Mouse (Mus musculus) heart, embryonic 15.5 days (tissue): ENCODE results near the gene Tex33. TPM values are rescaled to one million over a fixed set of nuclear protein-coding genes. Genes with fewer than 3 reads are reported as not detected.
"Not testable (repeated sequence)": the region's sequence is repeated elsewhere in the genome, so short reads cannot be mapped to it uniquely, and the experiment has no call there.

Source experiments
- ATAC-seq: fragments of 200-750 bp; cut with Nextera tagmentation; replicated peaks from 2 replicates; pipeline ENCODE4 v1.8.0; 2017; ENCODE audit warnings: low read depth, moderate TSS enrichment; ENCODE audit not compliant: insufficient number of reproducible peaks, insufficient read depth, low FRiP score
- H3K27ac ChIP-seq: fragments of 300-500 bp; sonication (generic); 2 replicates; pipeline ENCODE4 v1.5.1; 2015; ENCODE audit warnings: mild to moderate bottlenecking, inconsistent platforms
- H3K27me3 ChIP-seq: fragments of 300-500 bp; sonication (generic); 2 replicates; pipeline ENCODE4 v1.6.1; 2015; ENCODE audit warnings: inconsistent platforms
- H3K36me3 ChIP-seq: fragments of 300-500 bp; sonication (generic); 2 replicates; pipeline ENCODE4 v1.6.1; 2015; ENCODE audit warnings: mild to moderate bottlenecking, inconsistent platforms
- H3K4me1 ChIP-seq: fragments of 300-500 bp; sonication (generic); replicated peaks from 2 replicates; pipeline ENCODE4 v1.6.1; 2015; ENCODE audit warnings: inconsistent platforms
- H3K4me2 ChIP-seq: fragments of 300-500 bp; sonication (generic); 2 replicates; pipeline ENCODE4 v1.6.1; 2015; ENCODE audit warnings: inconsistent platforms, mild to moderate bottlenecking, moderate library complexity
- H3K4me3 ChIP-seq: fragments of 300-500 bp; sonication (generic); 2 replicates; pipeline ENCODE4 v1.5.1; 2015; ENCODE audit warnings: mild to moderate bottlenecking, inconsistent platforms
- H3K9ac ChIP-seq: fragments of 300-500 bp; sonication (generic); 2 replicates; pipeline ENCODE4 v1.6.1; 2015; ENCODE audit warnings: mild to moderate bottlenecking, inconsistent platforms
- H3K9me3 ChIP-seq: fragments of 300-500 bp; sonication (generic); replicated peaks from 2 replicates; pipeline ENCODE4 v1.6.1; 2016; ENCODE audit warnings: inconsistent platforms
- WGBS: fragments of 180-500 bp; shearing (Covaris S2); methylation state at CpG from one replicate; pipeline ENCODE4 v1.1.7; 2015; ENCODE audit warnings: mixed read lengths; 5-methylcytosine and 5-hydroxymethylcytosine counted together
- polyA plus RNA-seq: library from polyadenylated mRNA; unstranded; fragments of >200 nt; fragmentation: Nextera tagmentation; extraction: Ambion mirVana; gene quantifications from 2 replicates; pipeline ENCODE4 v1.2.1, GENCODE M21; 2015

The Tex33 gene
- polyA plus RNA-seq, 1 experiment from 2014 or later: not detected

GRCm38 (mm10) chr15:78372796-78373195, 22.9 kb downstream of the Tex33 start:
- no peak overlapping the region for H3K9ac ChIP-seq
- H3K27me3 ChIP-seq: peaks cover 11% of the 10 kb centered on the region
- 56% methylated on average over 3 of the region's 3 CpGs for WGBS
- H3K4me1 ChIP-seq: peaks cover 3% of the 10 kb centered on the region; the same call in 1 of the 2 replicates
- H3K27ac ChIP-seq: no peak overlapping the region
- no peak overlapping the region for H3K4me3 ChIP-seq
- ATAC-seq: no peak
- no peaks in the 10 kb centered on the region for H3K36me3 ChIP-seq
- no peak overlapping the region for H3K4me2 ChIP-seq
- no peaks in the 10 kb centered on the region for H3K9me3 ChIP-seq

- Histone ChIP-seq H3K4me3 (no peak overlapping the region), H3K9ac (no peak overlapping the region), H3K27me3 (peaks cover 23% of the 10 kb centered on the region), H3K27ac (no peak overlapping the region), H3K4me1 (peaks cover 3% of the 10 kb centered on the region; the same call in 1 of the 2 replicates), H3K36me3 (no peaks in the 10 kb centered on the region), H3K4me2 (no peak overlapping the region), H3K9me3 (no peaks in the 10 kb centered on the region)
- ATAC-seq: no peak
- whole genome bisulfite sequencing: 86% methylated on average over 1 of the region's 1 CpGs
These were observed 26.1 kb downstream of the Tex33 start for GRCm38 (mm10) chr15:78369641-78370040.

GRCm38 (mm10) chr15:78368926-78369346, 26.8 kb downstream of the Tex33 start:
- Histone ChIP-seq H3K4me2 (no peak overlapping the region), H3K27me3 (peaks cover 23% of the 10 kb centered on the region), H3K9ac (no peak overlapping the region), H3K36me3 (no peaks in the 10 kb centered on the region), H3K27ac (no peak overlapping the region), H3K4me3 (no peak overlapping the region), H3K4me1 (no peaks in the 10 kb centered on the region; the same call in 1 of the 2 replicates), H3K9me3 (no peaks in the 10 kb centered on the region)
- WGBS: 3% methylated on average over 8 of the region's 8 CpGs
- ATAC-seq: no peak

GRCm38 (mm10) chr15:78367811-78368210, 27.9 kb downstream of the Tex33 start:
- H3K4me3 ChIP-seq: no peak overlapping the region
- ATAC-seq: no peak

GRCm38 (mm10) chr15:78366875-78367274, 28.8 kb downstream of the Tex33 start:
- ATAC-seq: no peak
- peaks cover 3% of the 10 kb centered on the region; the same call in 1 of the 2 replicates for H3K9me3 ChIP-seq
- H3K27ac ChIP-seq: no peak overlapping the region
- no peaks in the 10 kb centered on the region; the same call in 1 of the 2 replicates for H3K4me1 ChIP-seq
- H3K9ac ChIP-seq: no peak overlapping the region
- no peak overlapping the region for H3K4me2 ChIP-seq
- H3K27me3 ChIP-seq: peaks cover 23% of the 10 kb centered on the region
- 67% methylated on average over 8 of the region's 8 CpGs for WGBS
- H3K36me3 ChIP-seq: no peaks in the 10 kb centered on the region
- H3K4me3 ChIP-seq: no peak overlapping the region

More at GRCm38 (mm10) chr15:78367811-78368210, 27.9 kb downstream of the Tex33 start:
- H3K36me3 ChIP-seq: no peaks in the 10 kb centered on the region
- no peak overlapping the region for H3K9ac ChIP-seq
- H3K27ac ChIP-seq: no peak overlapping the region
- no peak overlapping the region for H3K4me2 ChIP-seq
- H3K4me1 ChIP-seq: no peaks in the 10 kb centered on the region; the same call in 1 of the 2 replicates
- WGBS: 72% methylated on average over 3 of the region's 3 CpGs
- no peaks in the 10 kb centered on the region for H3K9me3 ChIP-seq
- peaks cover 23% of the 10 kb centered on the region for H3K27me3 ChIP-seq

- no peak for ATAC-seq
- Histone ChIP-seq H3K27ac (no peak overlapping the region), H3K27me3 (peaks cover 23% of the 10 kb centered on the region), H3K36me3 (no peaks in the 10 kb centered on the region), H3K4me1 (no peaks in the 10 kb centered on the region; the same call in 1 of the 2 replicates), H3K9me3 (peaks cover 3% of the 10 kb centered on the region; the same call in 1 of the 2 replicates), H3K9ac (no peak overlapping the region), H3K4me3 (no peak overlapping the region), H3K4me2 (no peak overlapping the region)
- 63% methylated on average over 2 of the region's 2 CpGs for WGBS
These were observed 29.8 kb downstream of the Tex33 start for GRCm38 (mm10) chr15:78365916-78366315.

- 75% methylated on average over 5 of the region's 5 CpGs for WGBS
- Histone ChIP-seq H3K27me3 (no peaks in the 10 kb centered on the region), H3K4me3 (no peak overlapping the region), H3K9ac (no peak overlapping the region), H3K4me2 (no peak overlapping the region), H3K36me3 (no peaks in the 10 kb centered on the region), H3K27ac (no peak overlapping the region), H3K4me1 (no peaks in the 10 kb centered on the region), H3K9me3 (no peaks in the 10 kb centered on the region)
- ATAC-seq: no peak
These were observed 40.2 kb downstream of the Tex33 start for GRCm38 (mm10) chr15:78355548-78355947.

GRCm38 (mm10) chr15:78354958-78355357, 40.8 kb downstream of the Tex33 start:
- Histone ChIP-seq H3K9me3 (no peaks in the 10 kb centered on the region), H3K9ac (no peak overlapping the region), H3K4me1 (no peaks in the 10 kb centered on the region), H3K4me2 (no peak overlapping the region), H3K36me3 (no peaks in the 10 kb centered on the region), H3K4me3 (no peak overlapping the region), H3K27ac (no peak overlapping the region), H3K27me3 (no peaks in the 10 kb centered on the region)
- ATAC-seq: no peak
- 0% methylated on average over 1 of the region's 1 CpGs for WGBS

- Histone ChIP-seq H3K4me3 (no peak overlapping the region), H3K9me3 (no peaks in the 10 kb centered on the region), H3K9ac (no peak overlapping the region), H3K4me2 (no peak overlapping the region), H3K27ac (no peak overlapping the region), H3K27me3 (no peaks in the 10 kb centered on the region), H3K36me3 (no peaks in the 10 kb centered on the region), H3K4me1 (no peaks in the 10 kb centered on the region)
- ATAC-seq: no peak
- 49% methylated on average over 3 of the region's 3 CpGs for WGBS
These were observed 44.0 kb downstream of the Tex33 start for GRCm38 (mm10) chr15:78351586-78352165.

GRCm38 (mm10) chr15:78344567-78344966, 51.1 kb downstream of the Tex33 start:
- H3K4me1 ChIP-seq: no peaks in the 10 kb centered on the region
- H3K36me3 ChIP-seq: no peaks in the 10 kb centered on the region
- no peak overlapping the region for H3K4me2 ChIP-seq
- H3K4me3 ChIP-seq: no peak overlapping the region
- H3K27me3 ChIP-seq: no peaks in the 10 kb centered on the region
- H3K27ac ChIP-seq: no peak overlapping the region
- H3K9ac ChIP-seq: no peak overlapping the region
- H3K9me3 ChIP-seq: no peaks in the 10 kb centered on the region
- no peak for ATAC-seq
- 73% methylated on average over 3 of the region's 3 CpGs for WGBS

GRCm38 (mm10) chr15:78343683-78344082, 52.0 kb downstream of the Tex33 start:
- Histone ChIP-seq H3K4me1 (no peaks in the 10 kb centered on the region), H3K27ac (no peak overlapping the region)
- WGBS: 25% methylated on average over 1 of the region's 1 CpGs

GRCm38 (mm10) chr15:78340919-78341318, 54.8 kb downstream of the Tex33 start:
- not testable (repeated sequence) for H3K27ac ChIP-seq, H3K9ac ChIP-seq, H3K4me2 ChIP-seq, H3K9me3 ChIP-seq, H3K4me1 ChIP-seq, H3K27me3 ChIP-seq, H3K4me3 ChIP-seq, ATAC-seq, H3K36me3 ChIP-seq
- WGBS: 66% methylated on average over 7 of the region's 7 CpGs

More at GRCm38 (mm10) chr15:78343683-78344082, 52.0 kb downstream of the Tex33 start:
- no peak overlapping the region for H3K4me3 ChIP-seq
- ATAC-seq: no peak
- no peak overlapping the region for H3K9ac ChIP-seq
- H3K4me2 ChIP-seq: no peak overlapping the region
- H3K9me3 ChIP-seq: no peaks in the 10 kb centered on the region
- no peaks in the 10 kb centered on the region for H3K36me3 ChIP-seq
- no peaks in the 10 kb centered on the region for H3K27me3 ChIP-seq
